Mouse (Mus musculus) neutrophil, adult 65 days (primary cell): ENCODE measurements around the gene Max. TPM values are rescaled to one million over a fixed set of nuclear protein-coding genes. Genes with fewer than 3 reads are reported as not detected.

ENCODE experiments used
- total RNA-seq: library from RNA; stranded (reverse); gene quantifications from 2 replicates; pipeline ENCODE4 v1.2.4, GENCODE M21; 2023

Max gene
- 487 and 559 TPM in 2 replicates for total RNA-seq

GRCm38 (mm10) chr12:76961932-76962891 lies at the start of gene Max:
Max (minus strand) TSS chr12:76962201.

Other genes starting within 250 kb of the Max start
- gene Churc1, start 196.7 kb downstream of the Max start, total RNA-seq = 15.5 and 17.1 TPM in 2 replicates
- gene Fntb, start 196.6 kb downstream of the Max start, total RNA-seq = 2.9 and 3.3 TPM in 2 replicates
- gene Gpx2, start 166.6 kb downstream of the Max start, total RNA-seq = not detected in 2 replicates
- 0.60 TPM in 1 of 2 replicates, not detected in the other for gene Rab15, start 139.3 kb downstream of the Max start, total RNA-seq